Mouse (Mus musculus) layer of hippocampus, adult 9-11 months (tissue): ENCODE results near the gene Adamts17.

Experiments
- DNase-seq: peaks from one replicate; pipeline ENCODE4 v3.0.0; 2022

The Adamts17 gene

DNA sequence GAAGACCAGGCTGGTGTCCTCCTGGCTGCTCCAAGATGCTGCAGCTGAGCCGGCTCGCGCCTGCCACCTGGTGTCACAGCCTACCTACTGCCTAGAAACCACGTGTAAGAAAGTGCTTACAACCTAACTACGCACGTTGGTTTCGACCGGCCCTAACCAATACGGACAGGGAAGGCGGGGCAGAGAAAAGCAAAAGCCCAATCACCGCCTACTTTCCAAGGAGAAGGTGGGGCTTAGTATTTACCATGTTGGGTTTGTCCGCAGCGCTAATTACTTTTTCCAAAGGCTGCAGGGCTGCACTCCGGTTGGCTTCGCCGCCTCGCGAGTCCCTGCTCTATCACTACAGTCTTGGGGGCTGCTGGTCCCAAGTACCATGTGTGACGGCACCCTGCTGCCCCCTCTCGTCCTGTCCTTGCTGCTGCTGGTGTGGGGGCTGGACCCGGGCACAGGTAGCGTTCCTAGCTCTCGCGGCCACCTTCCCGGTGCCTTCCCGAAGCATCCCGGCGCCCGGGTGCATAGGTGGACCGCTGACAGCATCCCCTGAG, at the start of gene Adamts17:
Adamts17 (plus strand) TSS at position 273 of the 545 bp plus-strand sequence.
- peak; percentile 96 for DNase-seq

DNA sequence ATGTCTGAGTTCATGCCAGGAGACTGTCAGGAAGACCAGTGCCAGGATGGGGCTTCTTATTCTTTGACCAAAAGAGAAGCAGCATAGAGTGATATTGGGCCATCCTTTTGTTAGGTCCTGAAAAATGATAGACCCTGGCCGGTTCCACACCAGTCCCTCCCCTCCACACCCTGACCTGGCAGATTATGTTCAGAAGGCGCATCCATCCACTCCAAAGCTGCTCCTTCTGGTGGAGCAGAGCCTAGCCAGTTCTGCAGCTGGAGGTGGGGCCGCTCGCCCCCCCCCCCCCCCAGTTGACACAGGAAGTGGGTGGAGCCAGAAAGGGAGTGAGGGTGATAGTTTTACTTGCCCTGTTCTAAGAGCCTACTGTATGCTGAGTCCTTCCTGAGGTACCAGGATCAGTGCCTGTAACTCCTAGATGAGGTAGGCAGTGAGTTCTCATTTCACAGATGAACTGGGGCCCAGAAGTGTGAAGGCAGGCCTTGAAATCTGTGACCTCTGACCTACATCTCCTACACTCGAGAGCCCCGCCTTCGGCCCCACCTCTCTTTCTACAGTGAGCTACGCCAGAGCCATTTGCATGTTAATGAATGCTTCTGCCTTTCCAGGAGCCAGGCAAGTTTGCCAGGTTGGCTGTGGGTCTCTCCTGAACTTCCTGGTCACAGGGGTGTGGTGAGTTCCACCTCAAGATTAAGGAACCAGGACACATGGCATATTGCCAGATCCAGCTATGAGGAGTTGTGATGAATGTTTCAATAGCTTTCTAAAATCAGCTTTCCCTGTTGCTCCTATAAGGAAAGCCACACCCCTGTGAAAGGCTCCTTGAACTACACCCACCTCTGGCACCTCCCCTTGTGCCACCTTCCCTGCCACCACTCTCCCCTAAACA, 49.4 kb upstream of the Adamts17 start:
- no peak for DNase-seq

DNA sequence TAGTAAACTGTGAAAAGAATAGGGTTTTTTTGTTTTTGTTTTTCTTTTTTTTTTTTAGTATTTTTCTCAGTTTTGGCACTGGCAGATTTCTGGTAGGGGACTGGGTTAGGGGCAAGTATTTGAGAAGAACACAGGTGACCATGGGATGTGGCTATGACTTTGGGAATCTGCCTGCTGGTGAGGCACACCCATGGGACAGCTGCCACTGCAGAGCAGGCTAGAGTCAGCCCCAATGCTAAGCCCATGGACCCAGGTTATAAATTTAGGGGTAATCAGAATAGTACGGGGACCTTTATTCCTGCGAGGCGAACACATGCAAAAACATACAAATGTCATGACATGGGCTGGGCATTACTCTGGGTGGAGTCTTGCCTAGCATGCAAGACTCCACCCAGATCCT, 48.5 kb upstream of the Adamts17 start:
- DNase-seq: no peak

DNA sequence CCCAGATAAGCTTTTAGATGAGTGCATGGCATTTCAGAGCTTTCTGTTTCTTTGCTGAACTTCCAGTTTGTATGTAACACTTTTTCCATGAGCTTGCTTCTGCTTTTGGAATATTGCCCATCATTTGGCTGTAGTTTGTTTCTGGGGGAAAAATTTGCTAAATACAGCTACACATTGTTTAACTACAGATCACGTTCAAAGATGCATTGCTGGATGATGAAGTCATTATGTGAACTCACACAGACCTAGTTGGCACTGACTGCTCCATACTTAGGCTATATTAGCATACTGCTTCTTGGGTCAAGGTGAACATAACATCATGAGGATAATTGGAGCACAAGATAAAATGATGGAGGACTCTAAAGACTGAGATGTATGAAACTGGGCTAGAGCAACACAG, 42.6 kb upstream of the Adamts17 start:
- DNase-seq: no peak

DNA sequence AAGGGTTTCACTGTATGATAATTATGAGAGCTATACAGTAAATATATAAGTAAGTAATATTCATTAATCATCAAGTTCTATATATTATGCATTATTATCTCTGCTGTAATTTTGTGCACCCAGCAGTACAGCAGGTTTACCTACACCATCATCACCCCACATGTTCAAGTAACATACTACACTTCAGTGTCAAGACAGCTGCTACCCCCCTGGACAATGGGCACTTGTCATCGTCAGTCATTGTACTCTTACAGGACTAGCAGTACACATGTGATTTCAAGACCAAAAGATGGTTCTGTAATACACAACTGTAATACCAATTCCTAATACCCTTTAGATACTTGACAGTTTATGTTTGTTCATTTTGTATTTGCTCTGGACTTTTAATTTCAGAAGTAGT, 42.2 kb upstream of the Adamts17 start:
- no peak for DNase-seq

DNA sequence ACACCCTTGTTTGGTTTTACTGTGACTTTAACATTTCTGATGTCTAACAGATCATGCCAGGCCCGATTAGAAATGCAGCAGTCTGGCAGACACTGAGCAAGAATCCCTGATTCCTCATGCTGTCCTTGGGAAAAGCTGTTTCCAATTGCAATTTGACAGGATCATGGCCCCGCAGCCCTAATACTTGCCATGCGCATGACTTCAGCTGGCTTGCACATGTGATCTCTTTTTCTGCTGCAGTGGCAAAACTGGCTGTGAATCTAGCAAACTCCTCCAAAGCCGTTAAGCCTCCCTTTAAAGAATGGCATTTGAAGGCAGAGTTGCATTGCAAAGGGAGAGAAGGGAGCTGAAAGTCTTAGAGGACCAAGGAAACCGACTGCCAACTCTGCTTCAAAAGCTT, 40.7 kb upstream of the Adamts17 start:
- DNase-seq: no peak

DNA sequence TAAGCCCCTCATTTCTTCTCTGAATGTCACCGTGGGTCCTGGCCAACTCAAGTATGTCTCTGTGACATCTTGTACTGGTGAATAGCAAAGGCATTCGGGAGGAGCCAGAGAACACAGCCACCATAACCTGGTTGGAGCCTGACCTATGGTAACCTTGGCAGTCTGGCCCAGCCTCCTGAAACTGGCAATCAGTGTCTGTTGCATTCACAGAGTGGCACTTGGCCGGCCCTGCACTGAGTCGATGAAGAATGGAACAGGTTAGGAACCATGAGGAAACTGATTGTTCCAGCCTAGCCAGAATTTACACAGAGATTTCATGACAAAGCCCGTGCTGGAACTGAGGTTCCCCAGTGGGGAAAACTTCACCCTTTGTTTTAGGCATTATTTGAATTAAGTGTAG, 38.8 kb upstream of the Adamts17 start:
- DNase-seq: no peak

DNA sequence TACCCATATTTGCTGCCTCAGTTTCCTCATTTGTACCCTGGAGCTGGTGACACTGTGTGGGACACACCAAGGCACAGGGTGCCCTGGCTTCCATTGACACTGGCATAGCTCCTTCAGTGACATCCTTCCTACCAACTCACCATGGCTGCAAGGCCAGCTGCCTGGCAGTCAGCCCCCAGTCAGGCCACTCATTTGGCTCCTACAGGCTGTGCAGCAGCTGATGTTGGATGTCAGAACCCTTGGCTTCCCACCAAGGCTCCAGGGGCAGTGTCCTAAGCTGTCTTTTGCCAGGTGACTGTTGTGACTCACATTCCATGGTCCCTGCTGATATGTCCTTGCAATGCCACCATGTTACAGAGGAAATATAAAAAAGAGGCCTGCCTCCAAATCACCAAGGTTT, 37.8 kb upstream of the Adamts17 start:
- no peak for DNase-seq

DNA sequence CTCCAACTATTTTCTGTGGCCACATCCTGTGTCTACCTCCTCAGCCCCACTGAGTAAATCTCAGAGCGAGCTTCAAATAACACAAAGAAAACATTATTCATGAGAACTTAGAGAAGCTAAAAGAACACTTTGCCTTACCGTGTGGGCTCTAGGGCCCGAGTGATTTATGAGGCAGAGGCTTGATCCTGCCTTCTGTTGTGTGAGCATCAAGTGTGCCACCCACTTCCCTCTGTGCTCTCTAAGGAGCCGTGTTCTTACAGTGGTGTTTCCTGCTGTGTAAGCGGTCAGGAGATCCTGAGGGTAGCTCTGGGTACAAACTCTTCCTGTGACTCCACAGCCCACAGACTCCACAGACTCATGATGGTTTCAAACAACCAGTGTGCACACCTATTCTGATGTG, 35.7 kb upstream of the Adamts17 start:
- DNase-seq: no peak

DNA sequence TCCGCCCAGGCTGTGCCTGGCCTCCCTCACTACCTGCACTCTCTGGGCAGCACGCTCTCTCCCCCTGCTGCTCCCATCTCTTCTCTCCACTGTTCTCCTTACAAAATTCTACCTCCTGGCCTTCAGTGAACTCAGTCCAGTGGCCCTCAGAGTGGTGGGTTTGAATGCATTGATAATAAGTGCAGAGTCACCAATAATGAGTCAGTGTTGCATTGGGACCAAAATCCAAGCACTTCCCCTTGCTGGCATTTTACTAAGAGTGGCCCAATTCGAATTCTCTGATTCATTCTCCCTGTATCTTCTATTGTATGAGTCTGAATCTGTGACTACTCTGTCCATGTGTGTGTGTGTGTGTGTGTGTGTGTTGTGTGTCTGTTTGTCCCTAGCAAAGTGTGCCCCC, 32.7 kb upstream of the Adamts17 start:
- no peak for DNase-seq

DNA sequence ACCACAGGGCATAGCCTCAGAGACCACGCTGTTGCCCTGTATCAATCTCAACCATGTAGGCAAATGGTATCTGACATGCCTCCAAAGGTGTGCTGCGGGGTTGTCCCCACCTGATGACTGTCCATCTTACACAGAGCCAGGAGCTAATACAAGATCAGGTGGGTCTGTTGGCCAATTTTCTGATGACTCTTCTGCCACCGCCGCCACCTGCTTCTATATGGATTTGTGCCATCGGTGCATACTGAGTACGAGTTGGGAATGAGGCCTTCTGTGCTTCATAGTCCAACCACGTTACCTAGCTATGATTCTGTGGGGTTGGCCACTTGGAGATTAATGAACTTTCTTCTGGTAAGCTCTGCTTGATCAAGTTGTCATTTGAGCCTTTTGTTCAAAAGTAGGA, 29.1 kb upstream of the Adamts17 start:
- no peak for DNase-seq

DNA sequence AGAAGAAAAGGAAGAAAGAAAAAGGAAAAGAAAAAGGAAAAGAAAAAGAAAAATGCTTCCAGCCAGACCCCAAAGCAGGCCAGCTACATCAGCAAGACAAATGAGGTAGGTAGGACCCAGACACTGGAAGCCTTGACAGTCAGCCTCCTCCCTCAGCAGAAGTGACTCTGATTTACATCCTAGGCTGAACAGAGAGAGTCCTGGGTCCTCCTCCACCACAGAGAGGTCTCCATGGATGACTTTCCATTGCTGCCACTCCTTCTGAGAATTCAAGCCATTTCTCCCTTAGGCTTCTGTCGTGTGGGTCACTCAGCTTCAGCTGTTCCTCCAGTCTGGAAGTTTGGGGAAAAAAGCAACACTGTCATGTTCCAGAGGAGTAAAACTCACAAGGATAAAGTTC, 28.2 kb upstream of the Adamts17 start:
- no peak for DNase-seq

DNA sequence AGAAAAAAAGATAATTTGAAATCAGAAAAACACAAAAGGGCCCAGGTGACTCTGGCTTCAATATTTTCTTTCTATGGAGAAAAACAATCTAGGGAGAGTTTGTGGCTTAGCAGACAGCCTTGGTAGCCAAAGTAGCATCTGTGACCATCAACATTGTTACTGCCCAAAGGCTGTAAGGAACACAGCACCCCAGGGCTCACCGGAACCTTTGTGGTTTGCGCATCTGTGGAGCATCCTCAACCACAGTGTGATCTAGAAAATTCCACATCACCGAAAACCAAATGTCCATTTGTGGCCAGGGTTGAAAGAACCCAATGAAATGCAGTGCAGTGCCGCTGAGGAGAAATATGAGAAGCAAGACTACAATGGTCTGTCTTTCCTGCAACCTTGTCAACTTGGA, 27.2 kb upstream of the Adamts17 start:
- no peak for DNase-seq

DNA sequence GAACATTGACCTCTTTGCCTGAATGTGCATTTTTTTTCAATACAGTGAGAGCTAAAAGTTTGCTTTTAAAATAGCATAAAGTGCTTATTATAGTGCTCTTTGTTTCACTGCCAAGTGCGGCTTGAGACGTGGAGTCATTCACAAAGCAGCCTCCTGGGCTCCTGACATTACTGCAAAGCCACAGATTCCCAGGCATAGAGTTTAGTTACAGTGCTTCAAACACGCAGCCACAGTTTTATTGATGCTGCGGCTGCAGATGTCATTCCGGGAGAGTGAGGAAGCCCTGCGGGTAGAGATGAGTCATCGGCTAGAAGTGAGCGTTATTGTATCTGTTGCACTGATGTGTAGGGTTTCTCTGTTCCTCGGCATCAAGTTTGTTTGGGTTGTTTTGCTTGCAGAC, 26.8 kb upstream of the Adamts17 start:
- DNase-seq: no peak

DNA sequence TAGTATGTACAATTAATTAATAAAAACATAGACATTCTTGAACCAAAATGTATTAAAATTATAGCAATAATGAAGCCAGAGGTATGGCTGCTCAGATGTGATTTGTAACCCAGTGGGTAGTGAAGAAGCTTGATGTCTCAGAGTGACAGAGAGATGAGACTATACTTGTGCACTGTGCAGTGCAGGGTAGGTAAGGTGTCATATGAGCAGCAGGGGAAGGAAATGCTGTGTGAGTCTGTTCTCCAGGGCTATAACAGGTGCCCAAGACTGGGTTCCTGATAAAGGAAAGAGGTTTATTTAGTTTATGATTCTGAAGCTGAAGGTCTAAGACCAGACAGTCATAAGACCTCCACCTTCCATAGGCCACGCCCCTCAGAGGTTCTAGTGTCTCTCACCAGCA, 26.4 kb upstream of the Adamts17 start:
- DNase-seq: no peak

DNA sequence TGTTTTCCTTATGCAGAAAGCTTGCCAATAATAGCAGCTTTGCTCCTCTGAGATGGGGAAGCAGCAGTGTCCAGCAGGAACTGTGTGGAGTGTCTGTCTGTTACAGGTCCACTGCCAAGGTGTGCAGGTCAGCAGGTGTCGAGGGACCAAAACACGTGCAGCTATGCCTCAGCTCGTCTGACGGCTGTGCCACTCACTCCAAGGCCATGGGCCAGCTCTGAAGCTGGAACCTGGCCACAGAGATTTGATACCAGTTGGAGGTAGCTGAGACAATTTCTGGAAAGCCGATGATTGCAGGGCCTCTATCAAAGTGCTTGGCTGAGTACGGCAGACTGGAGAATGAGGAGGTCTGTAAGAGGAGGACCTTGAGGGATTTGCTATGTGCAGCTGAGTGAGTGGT, 24.0 kb upstream of the Adamts17 start:
- no peak for DNase-seq

DNA sequence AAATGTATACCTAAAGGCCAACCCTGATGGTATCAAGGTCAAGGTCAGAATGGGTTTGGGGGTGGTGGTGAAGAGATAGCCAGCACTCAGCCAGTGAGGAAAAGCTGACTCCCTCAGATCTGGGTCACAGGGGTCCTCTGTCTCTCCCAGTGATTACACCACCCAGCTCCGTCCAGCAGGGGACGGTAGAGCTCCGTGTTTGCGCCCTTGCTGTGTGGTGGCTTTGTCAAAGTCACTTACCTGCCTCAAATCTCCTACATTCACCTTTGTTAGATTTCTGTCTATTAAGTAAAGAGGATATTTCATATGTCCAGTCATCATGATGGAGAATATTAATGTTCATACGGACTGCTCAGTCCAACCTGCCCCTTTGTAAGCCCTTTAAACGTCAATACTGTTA, 19.5 kb upstream of the Adamts17 start:
- no peak for DNase-seq

DNA sequence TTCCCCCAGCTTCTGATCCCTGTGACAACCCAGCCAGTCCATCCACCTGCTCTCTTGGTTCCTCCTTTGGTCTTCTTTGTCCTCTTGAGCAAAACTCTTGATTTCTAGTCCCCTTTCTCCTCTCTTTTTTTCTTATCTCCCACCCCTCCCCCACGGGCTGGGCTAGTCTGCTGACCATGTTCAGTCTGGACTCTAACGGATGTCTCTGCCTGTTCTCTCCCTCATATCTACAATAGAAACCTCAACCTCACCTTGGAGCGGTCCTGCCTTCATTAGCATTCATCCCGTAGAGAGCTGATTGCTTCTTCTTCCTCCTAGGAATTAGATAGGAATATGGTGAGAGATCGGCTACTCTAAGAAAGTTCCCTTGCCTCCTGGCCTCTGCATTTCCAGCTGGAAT, 8.7 kb upstream of the Adamts17 start:
- no peak for DNase-seq

DNA sequence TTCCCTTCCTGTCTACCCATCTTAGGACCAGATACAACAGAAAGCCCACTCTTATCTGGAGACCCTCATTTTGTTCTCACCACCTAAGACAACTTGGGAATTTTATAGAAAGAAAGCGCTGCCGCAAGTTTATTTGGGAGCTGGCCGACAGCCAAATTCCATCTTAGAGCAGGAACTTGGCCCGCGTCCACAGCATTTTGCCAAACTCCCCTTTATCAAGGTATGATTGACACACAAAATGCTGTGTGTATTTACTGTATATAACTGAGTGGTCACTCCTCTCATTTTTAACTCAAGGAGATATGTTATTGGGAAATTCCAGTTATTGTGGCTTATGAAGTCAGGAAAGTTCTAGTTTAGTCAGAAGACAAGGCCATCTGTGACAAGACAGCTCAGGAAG, 8.2 kb upstream of the Adamts17 start:
- DNase-seq: no peak

DNA sequence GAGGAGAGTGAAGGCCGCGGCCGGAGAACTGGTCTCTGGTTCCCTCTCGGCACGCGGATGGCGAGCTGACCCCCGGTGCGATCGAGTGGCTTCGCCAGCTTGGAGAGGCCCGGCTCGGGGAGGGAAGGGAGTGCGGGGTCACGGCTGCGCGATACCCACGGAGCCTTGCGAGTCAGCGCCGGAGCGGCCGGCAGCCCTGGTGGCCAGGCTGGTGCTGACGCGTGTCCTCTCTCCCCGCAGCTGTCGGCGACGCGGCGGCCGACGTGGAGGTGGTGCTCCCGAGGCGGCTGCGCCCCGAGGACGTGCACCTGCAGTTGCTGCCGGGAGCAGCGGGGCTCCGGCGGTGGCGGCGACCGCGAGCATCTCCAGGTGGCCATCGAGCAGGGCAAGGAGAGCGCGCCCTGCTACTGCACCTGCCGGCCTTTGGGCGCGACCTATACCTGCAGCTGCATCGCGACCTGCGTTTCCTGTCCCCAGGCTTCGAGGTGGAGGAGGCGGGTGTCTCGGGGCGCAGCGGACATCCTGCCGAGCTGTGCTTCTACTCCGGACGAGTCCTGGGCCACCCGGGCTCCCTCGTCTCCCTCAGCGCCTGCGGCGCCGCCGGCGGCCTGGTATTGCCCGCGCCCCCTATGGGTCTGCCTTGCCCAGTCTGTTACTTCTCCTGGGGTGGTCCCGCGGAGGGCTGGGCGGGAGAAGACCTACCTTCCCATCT, 629 bp downstream of the Adamts17 start:
- DNase-seq: peak; percentile 42

DNA sequence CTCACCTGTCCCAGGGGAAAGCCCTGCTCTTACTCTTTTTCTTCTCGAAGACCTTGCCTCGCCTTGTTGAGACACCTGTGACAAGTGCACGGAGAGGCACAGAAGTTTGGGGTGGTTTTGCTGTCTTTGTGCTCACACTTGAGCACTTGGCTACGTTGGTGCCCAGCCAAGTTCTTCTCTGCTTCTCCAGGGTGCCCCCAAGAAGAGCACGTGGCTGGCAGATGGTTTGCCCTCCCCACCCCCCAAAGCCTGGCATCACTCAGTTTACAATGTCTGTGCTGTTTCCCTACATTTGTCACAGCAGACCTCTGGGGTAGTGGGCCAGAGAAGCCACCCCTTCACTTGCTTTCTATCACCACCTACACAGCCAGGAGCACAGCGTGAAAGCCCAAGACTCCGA, 1.6 kb downstream of the Adamts17 start:
- peak; percentile 57 for DNase-seq

DNA sequence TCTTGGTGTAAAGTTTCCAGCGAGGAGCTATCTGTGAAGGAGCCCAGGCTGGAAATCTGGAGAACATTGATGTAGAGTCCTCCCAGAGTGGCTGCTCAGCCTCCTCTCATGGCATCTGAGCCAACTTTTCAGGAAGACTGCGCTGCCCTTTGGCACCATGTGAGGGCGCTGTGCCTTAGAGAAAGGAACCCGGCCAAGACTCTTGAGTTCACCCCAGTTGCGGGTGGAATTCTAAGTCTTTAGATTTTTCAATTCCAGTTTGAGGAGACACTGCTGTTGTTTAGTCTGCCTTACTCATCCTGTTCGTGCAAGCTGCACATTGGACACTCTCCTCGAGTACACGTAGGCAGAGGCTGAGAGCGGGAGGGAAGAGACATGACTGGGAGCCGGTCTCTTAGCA, 2.5 kb downstream of the Adamts17 start:
- DNase-seq: peak; percentile 80

DNA sequence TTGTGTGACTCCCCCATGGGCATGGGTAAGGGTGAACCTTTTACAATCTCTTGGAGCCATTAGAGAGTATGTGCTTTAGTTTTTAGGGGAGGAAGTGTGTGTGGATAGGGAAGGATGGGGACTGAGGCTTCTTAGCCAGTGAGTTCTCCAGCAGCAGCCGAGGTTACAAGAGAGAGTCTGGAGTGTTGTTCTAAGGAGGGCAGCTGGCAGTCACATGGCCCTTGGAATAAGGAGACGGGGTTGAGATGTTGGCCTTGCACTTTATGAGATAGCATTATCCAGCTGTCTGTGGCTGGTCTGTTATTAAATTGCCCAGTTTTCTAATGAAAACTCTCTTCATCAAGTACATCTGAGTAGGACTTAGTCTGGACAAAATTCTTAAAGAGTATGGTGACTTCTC, 4.3 kb downstream of the Adamts17 start:
- DNase-seq: no peak

DNA sequence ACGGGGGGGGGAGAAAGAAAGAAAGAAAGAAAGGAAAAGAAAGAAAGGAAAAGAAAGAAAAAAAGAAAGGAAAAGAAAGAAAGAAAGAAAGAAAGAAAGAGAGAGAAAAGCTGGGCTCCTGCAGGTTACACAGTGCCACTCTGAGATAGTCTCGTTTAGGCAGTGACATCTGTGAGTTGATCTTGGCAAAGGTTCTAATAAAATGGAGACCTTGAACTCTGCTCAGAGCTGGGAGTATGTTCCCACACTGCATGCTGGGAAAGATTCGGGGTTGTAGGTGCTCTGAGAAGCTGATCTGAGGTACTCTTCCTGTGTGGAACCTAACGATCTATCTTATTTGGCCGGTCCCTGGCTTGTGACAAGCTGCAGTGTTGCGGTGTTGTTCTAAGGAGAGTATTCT, 7.0 kb downstream of the Adamts17 start:
- DNase-seq: no peak
